Mouse (Mus musculus) brain, embryonic 14.5 days (tissue): ENCODE results near the gene Vwa3b. TPM values are rescaled to one million over a fixed set of nuclear protein-coding genes. Genes with fewer than 3 reads are reported as not detected.

Experiments used
- DNase-seq: peaks from one replicate; pipeline ENCODE4 v3.0.0-alpha.2; 2011; ENCODE audit warnings: low read depth
- CTCF ChIP-seq: fragments of 200-500 bp; IDR thresholded peaks from 2 replicates; pipeline ENCODE4 v1.5.1; 2012; ENCODE audit warnings: inconsistent platforms, mild to moderate bottlenecking, moderate library complexity, borderline replicate concordance; ENCODE audit not compliant: insufficient read depth, insufficient read length; ENCODE audit errors: extremely low read depth
- POLR2A ChIP-seq: fragments of 200-500 bp; IDR thresholded peaks from 2 replicates; pipeline ENCODE4 v1.6.1; 2012; ENCODE audit warnings: mild to moderate bottlenecking, inconsistent platforms, borderline replicate concordance; ENCODE audit not compliant: poor library complexity, insufficient read depth, insufficient read length, severe bottlenecking; ENCODE audit errors: extremely low read depth
- polyA plus RNA-seq: library from polyadenylated mRNA; depleted of rRNA; stranded (reverse); fragments of >200 nt; gene quantifications from 2 replicates; pipeline ENCODE4 v1.2.3, GENCODE M21; 2012

Vwa3b gene
- polyA plus RNA-seq, 1 experiment: 1.0 TPM

DNA sequence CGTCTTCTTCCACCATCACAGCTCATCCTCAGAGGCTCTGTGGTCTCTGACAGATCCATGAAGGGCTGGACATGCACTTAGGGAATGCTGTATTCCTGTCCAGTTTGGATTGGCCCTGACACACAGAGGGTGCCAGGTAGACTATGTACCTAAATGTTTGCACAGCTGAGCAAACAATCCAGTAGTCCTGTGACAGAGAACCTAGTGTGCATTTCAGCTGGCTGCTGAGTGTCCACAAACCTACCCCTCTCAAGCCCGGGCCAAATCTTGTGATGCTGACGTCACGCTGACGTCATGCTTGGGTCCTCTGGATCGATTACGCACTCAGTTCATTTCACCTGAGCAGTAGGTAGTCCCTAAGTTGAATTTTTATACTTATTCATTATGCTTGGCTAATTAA is 14.7 kb downstream of the Vwa3b start:
- DNase-seq: no peak
- TF ChIP-seq CTCF: no peak
- no peak for TF ChIP-seq POLR2A

DNA sequence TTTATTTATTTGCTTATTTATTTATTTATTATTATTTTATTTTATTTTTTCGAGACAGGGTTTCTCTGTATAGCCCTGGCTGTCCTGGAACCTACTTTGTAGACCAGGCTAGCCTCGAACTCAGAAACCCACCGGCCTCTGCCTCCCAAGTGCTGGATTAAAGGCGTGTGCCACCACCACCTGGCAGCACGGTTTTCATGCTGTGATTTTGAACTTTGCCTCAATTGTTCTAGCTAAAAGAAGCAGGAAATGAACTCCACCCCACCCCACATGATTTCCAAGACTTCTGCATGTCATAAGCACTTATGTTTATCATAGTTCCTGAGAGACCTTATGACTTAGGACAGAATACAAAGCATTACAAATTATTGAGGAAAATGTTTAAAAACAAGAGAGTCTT is 15.5 kb downstream of the Vwa3b start:
- no peak for DNase-seq
- no peak for TF ChIP-seq POLR2A
- TF ChIP-seq CTCF: no peak

DNA sequence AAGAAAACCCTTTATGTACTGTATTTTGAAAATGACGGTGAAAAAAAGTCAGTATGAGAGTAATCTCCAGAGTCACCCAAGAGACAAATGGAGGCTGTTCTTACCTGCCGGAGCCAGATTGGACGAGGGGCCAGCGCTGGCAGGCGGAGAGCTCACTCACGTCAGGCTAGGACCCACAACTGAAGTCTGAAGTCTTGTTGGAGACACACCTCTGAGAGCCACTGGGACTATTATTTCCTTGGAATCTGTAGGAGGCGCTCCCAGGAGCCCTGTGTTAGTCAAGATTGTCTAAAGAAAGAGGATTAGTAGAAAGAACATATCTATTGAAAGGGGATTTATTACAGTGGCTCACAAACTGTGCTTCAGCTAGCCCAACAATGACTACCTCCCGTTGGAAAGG is 16.4 kb downstream of the Vwa3b start:
- DNase-seq: no peak

DNA sequence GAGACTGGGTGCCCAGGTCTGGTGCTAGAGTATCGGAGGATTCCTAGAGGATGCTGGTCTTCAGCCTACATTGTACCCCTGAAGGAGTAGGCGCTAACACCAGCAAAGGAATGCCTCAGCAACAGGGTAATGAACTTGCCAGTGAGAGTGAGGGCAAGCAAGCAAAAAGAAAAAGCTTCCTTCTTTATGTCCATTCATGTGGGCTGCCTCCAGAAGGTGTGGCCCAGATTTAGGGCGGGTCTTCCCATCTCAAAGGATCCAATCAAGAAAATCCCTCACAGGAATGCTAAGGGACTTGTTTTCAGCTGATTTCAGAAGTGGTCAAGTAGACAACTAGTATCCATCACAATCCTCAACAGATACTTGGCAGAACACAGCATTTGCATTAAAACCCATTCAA is 16.8 kb downstream of the Vwa3b start:
- no peak for DNase-seq
- TF ChIP-seq POLR2A (no peak), CTCF (no peak)

More for the DNA sequence above, 16.4 kb downstream of the Vwa3b start:
- TF ChIP-seq POLR2A: no peak
- no peak for TF ChIP-seq CTCF

DNA sequence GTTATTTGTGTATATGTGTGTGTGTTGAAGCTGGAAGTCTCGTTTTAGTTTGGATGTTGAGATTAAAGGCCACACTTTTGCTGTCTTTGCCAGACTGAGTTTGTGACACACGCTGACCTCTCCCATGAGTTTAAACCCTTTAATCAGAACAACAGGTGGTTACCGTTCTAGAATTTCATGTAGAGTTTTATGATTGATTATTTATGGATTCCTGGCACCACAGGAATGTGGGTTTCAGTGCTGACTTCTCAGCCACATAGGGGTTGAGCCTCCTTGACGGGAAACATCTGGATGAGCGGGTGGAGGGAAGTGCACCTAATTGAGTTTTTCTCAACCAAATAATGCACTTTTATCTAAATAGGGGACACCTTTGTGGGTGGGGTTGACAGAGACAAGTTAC is 19.1 kb downstream of the Vwa3b start:
- TF ChIP-seq CTCF (no peak), POLR2A (no peak)
- no peak for DNase-seq

DNA sequence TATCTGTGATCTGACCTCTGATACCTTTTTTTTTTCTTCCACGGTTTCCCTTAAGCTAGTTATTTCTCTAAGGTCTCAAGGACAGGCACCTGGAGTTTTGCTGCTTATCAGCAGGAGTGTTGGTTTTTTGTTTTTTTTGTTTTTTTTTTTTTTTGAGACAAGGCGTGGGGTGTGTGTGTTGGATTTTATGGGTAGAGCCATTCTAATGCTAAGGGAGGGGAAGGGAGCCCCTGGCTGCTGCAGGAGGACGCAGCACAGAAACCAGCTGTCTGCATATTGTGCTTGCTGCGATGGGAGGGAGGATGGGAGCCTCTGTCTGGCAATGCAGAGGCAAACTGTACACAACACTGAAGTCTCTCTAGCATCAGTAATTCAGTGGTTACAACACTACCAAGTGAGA is 22.8 kb downstream of the Vwa3b start:
- DNase-seq: no peak
- TF ChIP-seq POLR2A (no peak), CTCF (no peak)

DNA sequence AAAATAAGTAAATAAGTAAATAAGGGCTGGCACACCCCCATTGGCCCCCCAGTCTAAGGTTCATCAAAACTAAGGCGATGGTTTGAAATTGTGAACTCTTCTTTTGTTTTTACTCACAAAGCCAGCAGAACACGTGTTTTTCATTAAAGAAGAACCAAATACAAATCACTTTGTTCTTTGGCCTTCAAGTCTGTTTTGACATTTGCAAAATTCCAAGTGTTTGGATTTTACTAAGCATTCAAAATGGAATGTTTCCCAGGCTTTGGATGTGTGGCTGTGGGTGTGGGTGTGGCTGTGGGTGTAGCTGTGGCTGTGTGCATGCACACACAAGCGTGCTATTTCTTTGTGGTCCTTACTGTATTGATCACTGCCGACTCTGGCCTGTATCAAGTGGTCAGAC is 27.3 kb downstream of the Vwa3b start:
- TF ChIP-seq POLR2A (no peak), CTCF (no peak)
- no peak for DNase-seq

DNA sequence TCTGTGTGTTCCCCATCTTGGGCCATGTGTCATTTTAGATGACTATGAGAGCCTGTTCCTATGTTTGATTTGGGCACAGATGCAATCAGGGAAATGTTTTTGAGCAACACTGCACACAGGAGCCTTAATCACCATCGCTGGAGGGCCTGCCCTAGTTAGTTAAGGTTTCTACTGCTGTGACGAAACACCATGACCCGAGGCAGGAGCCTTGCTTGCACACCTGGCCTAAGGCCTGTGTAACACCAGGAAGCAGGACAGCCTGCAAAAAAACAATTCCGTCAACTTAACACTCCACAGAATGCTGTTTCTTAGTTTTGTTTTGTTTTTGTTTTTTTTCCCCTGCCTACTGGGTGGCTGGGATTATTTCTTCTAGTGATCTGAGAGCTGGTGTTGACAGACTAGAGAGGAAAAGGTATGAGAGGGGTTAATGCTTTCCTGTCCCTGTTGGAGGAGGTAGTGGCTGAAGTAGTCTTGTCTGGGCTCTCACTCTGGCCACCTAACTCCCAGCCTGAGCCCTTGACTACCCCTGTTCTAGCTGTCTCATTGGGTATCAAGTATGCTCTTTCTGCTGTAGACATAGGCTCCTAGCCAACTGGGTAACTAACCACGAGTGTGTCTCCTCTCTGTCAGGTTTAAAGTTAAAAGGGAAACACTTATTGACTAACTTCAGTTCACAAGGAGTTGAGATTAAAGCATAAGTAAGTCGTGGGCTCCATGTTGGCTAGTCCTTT is 30.6 kb downstream of the Vwa3b start:
- TF ChIP-seq POLR2A: no peak
- no peak for TF ChIP-seq CTCF
- DNase-seq: no peak

DNA sequence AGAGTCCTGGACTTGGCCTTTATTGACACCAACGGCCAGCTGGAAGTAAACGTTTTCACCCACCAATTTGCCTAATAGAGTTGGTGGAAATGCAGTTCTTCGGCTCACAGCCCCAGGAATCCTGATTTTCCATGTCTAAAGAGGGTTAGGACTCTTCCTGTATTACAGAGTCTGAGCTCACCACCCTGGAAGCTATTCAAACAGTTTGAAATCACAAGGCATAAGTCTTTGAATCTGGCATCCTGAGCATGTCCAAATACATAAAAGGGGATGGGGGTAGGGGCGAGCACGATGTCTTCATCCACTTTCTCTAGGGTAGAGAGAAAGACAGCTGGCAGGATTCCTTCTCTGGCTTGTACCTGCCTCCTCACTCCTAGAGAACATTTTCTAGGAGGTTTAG is 34.5 kb downstream of the Vwa3b start:
- no peak for TF ChIP-seq CTCF
- TF ChIP-seq POLR2A: no peak
- DNase-seq: peak; percentile 49

DNA sequence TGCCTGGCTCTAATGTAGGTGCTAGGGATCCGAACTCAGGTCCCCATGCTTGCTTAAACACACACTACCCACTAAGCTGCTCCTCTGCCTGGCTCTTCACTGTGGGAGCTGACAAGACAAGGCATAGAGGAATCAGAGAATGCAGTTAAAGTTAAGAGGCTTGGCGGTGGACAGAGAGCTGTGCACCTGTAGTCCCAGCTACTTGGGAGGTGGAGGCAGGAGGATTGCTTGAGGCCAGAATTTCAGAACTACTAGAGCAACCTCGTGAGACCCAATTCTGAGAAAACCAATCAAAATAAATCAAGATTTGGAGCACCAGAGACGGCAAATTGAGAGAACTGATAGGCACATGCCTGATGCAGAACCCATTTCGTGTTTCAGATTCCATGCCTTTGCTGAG is 36.7 kb downstream of the Vwa3b start:
- TF ChIP-seq POLR2A (no peak), CTCF (no peak)

DNA sequence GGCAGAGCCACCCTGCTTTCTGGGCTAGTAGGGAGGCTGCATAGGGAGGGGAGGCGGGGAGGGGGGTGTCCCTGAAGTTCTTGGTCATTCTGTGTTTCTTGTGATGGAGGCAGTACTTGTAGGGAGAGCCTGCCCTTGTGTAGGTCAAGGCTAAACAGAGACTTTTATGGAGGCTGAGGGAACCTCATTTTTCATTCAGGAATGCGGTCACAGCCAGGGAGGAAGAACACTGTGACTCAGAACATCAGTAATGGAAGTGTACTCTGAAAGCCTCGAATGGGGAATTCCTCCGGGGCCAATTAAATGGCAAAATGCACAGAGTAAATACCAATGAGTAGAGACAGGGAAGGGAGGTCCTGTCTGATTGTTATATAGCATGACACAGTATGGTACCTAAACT is 37.4 kb downstream of the Vwa3b start:
- DNase-seq: peak; percentile 20
- no peak for TF ChIP-seq CTCF
- no peak for TF ChIP-seq POLR2A

More for the DNA sequence above, 36.7 kb downstream of the Vwa3b start:
- DNase-seq: no peak

DNA sequence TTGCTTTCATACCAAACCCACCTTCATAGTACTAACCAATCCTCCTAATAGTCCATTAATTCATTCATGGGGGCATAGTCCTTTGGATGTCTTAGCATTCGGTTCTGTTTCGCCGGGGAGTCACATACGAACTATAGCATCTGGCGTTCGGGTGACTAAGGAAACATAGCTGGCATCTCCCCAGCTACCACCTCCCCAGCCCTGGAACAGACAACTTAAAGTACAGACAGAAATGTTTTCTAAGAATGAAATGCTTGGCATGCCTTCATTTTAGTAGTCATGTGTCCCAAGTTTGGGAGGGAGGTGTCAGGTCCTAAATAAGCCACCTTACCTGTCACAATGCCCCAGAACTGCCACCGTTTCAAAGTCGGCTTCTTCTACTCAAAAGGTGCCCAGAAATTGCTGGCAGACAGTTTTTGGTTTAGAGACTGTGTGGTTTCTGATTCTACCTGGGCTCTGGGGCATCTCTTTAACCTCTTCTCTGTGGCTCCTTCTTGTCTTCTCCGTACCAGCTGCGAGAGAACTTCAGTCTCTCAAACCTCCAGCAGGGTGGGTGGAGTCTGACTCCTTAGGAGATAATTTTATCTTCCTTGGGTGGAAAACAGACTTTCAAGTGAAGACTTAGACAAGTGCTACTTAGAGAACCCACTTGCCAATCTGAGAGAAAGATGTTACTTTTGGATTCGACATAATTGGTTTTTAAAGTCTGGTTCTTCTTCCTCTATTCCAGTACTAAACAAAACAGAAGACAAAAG is 39.4 kb downstream of the Vwa3b start:
- TF ChIP-seq POLR2A (no peak), CTCF (no peak)

DNA sequence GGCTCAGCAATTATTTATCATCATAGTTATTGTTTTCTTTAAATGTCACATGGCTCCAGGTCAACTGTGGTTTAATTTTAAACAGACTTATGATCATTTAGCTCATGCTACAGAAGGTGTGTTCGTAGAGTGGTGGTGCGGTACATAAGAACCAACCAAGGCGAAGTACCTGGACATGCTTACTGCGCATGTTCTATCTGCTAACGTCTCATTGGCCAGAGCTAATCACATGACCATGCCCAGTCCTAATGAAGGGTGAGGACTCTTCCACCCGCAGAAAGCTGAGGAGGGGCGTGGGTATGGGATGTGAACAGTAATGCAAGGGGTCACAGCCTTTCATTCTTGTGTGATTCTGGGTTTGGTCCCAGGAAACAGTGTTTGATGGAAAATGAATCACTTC is 49.4 kb downstream of the Vwa3b start:
- TF ChIP-seq CTCF (no peak), POLR2A (no peak)

More for the DNA sequence above, 39.4 kb downstream of the Vwa3b start:
- DNase-seq: no peak

DNA sequence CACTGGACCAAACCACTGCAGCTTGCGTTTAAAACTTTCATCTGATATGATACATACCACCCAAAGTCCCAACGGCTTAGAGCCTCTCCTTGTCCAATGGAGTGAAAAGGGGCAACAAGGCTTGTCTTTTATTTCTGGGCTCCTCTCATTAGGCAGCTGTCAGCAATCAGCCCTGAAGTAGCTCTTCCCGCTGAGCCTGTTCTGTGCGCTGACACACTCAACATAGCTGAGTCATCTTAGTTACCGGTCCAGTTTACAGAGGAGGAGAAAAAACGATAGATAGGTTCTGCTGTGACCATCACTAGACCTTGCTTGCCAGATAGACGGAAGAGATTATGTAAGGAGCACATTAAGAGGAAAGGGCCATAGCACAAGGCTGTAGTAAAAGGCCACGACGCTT is 50.9 kb downstream of the Vwa3b start:
- no peak for TF ChIP-seq POLR2A
- TF ChIP-seq CTCF: no peak
- DNase-seq: peak; percentile 60

More for the DNA sequence above, 49.4 kb downstream of the Vwa3b start:
- DNase-seq: no peak
